Mouse (Mus musculus): Measurements from ENCODE around the gene Mettl7b.

DNA sequence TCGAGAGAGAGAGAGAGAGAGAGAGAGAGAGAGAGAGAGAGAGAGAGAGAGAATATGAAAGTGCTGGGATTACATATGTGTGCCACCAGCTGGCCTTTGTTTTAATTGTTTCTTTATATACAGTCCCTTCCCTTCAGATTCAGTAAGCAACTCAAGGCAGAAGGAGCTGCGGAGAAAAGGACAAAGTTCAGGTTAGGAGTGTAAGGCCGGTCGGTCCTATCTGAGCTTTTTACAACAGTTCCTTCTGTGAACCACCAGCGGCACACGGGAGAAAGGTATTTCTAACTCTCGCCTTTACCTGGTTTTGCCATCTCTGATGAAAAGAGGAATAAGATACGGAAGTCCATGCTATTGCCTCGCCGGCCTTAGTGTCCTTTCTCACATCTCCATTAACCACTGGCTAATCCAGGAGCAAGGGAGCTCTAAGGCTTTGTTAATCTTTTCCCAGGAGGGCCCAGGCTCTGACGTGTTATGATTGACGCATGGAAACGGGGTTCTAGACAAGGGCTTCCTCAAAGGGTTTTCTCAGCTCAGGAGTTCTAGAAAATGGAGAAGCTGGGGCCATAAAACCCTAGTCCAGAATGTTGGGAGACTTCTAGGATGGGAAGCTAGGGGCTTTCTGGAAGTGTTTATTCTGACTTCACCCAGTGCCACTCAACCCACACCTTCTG, 51.9 kb downstream of the Mettl7b start:
- TF ChIP-seq POLR2A (IDR thresholded peaks at IDR 0.05; ENCODE audit: control insufficient read depth, extremely low read depth, insufficient read depth, low read length, poor library complexity) (no peak), CTCF (IDR thresholded peaks at IDR 0.05; ENCODE audit: borderline replicate concordance, control insufficient read depth, extremely low read depth, insufficient read depth, low read length, poor library complexity) (no peak)

Measured in thymus, adult 2 months (tissue).